Mouse (Mus musculus): ENCODE measurements at regions not wholly inside any gene's neighbourhood (a gene's known extent, or its start where the extent isn't known, plus 50 kb on each side); places are given as distances from the start of the nearest gene placed in this dataset.
"Not testable (repeated sequence)": the region's sequence is repeated elsewhere in the genome, so short reads cannot be mapped to it uniquely, and the experiment has no call there.

DNA sequence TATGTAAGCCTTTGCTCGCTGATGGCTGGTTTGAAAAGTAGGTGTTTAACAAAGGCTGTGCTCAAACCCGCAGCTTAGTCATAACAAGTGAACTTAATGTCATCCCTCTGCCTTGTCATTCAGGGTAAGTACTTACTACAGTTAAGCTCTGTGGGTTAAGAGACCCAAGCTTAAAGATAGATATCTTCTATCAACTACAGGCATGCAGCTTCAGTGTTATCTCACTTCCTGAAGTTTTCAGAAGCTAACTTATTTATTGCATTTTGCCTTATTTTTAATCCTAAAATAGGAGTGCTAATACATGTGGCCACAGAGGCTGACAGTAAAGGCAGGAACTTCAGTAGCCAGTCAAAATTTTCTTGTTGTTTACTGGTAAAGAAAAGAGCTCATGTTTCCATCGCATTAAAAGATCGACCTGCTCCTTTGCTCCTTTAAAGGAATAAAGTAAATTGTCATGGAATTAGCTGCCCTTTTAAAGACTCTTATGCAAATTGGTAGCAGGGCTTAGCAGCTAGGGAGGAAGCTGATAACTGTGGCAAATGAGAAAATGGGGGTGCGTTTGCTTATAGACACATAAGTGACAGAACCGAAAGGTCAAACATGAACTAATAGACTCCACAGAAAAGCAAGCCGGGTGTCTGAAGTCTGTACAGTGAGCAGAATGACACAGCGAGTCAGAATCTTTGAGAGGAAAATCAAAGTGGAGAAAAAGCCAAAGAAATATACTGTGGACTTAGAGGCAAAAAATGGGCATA lies 55.9 kb upstream of the Inpp4b start:
- Histone ChIP-seq H3K4me2 (ENCODE audit: low read depth, severe bottlenecking) (no peak overlapping the region), H3K4me1 (ENCODE audit: control insufficient read depth, insufficient read depth, low read length) (no peaks in the 10 kb centered on the region), H3K4me3 (ENCODE audit: low read depth, low read length) (no peak overlapping the region), H3K36me3 (ENCODE audit: control insufficient read depth, insufficient read depth, low read length) (no peaks in the 10 kb centered on the region), H3K9me3 (ENCODE audit: control insufficient read depth, low read length) (no peaks in the 10 kb centered on the region), H3K27ac (replicated peaks; ENCODE audit: low read depth, low read length) (no peak overlapping the region), H3K27me3 (ENCODE audit: control insufficient read depth, insufficient read depth, low read length) (no peaks in the 10 kb centered on the region), H3K9ac (ENCODE audit: low read length) (no peak overlapping the region)
- ATAC-seq (ENCODE audit: insufficient number of reproducible peaks, low FRiP score, low TSS enrichment, low read depth) (no peak), DNase-seq (ENCODE audit: low spot score) (no peak)
- WGBS: 78% methylated on average over 8 of the region's 8 CpGs

DNA sequence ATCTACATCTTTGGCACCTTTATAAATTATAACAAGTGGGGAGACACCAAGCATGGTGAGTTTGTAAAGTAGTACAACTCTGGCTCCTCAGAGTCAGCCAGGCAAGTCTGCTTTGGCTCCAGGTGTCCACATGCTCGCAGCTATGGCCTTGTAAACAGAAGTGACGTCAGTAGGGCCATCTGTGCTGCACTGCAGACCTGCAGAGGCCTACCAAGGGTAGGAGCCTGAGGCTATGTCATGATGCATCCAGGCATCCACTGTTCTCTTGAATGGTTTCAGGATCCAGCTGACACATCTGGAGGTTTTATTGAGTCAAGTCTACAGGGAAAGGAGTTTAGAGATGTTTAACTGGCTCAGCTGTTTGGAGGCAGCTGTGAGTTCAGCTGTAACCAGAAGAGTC lies 82.3 kb upstream of the Inpp4b start:
- WGBS: 56% methylated on average over 2 of the region's 2 CpGs
- Histone ChIP-seq H3K27ac (replicated peaks; ENCODE audit: low read depth, low read length) (no peak overlapping the region), H3K4me3 (ENCODE audit: low read depth, low read length) (no peak overlapping the region), H3K4me1 (ENCODE audit: control insufficient read depth, insufficient read depth, low read length) (no peaks in the 10 kb centered on the region), H3K27me3 (ENCODE audit: control insufficient read depth, insufficient read depth, low read length) (no peaks in the 10 kb centered on the region), H3K9ac (ENCODE audit: low read length) (no peak overlapping the region), H3K36me3 (ENCODE audit: control insufficient read depth, insufficient read depth, low read length) (no peaks in the 10 kb centered on the region), H3K4me2 (ENCODE audit: low read depth, severe bottlenecking) (no peak overlapping the region), H3K9me3 (ENCODE audit: control insufficient read depth, low read length) (no peaks in the 10 kb centered on the region)
- DNase-seq (ENCODE audit: low spot score) (peak; percentile 46), ATAC-seq (ENCODE audit: insufficient number of reproducible peaks, low FRiP score, low TSS enrichment, low read depth) (peak; percentile 90)

DNA sequence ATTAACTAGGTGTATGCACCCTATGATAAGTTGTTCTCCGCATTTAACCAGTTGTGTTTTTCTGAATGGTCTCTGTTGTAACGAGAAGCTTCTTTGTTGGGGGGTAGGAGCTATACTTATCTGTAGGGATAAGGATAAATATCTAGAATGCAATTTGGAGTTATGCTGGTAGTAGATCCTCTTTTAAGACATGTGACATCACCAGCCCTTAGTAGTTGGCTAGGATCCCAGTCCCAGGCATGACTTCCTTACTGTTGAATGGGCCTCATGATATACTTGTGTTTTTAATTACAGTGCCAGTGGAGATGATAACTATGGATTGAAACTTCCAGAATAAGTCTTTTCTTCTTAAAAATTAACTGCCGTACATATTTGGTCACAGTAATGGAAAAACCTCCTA lies 118.5 kb upstream of the Inpp4b start:
- H3K9ac ChIP-seq (ENCODE audit: low read length): no peak overlapping the region
- no peaks in the 10 kb centered on the region for H3K36me3 ChIP-seq (ENCODE audit: control insufficient read depth, insufficient read depth, low read length)
- H3K4me2 ChIP-seq (ENCODE audit: low read depth, severe bottlenecking): no peak overlapping the region
- DNase-seq (ENCODE audit: low spot score): no peak
- H3K9me3 ChIP-seq (ENCODE audit: control insufficient read depth, low read length): no peaks in the 10 kb centered on the region
- 94% methylated on average over 3 of the region's 3 CpGs for WGBS
- H3K4me1 ChIP-seq (ENCODE audit: control insufficient read depth, insufficient read depth, low read length): no peaks in the 10 kb centered on the region
- ATAC-seq (ENCODE audit: insufficient number of reproducible peaks, low FRiP score, low TSS enrichment, low read depth): no peak
- no peak overlapping the region for H3K4me3 ChIP-seq (ENCODE audit: low read depth, low read length)
- no peak overlapping the region for H3K27ac ChIP-seq (replicated peaks; ENCODE audit: low read depth, low read length)
- no peaks in the 10 kb centered on the region for H3K27me3 ChIP-seq (ENCODE audit: control insufficient read depth, insufficient read depth, low read length)

GRCm38 (mm10) chr8:81187061-81187790 lies 155.1 kb upstream of the Inpp4b start:
- not testable (repeated sequence) for ATAC-seq (ENCODE audit: insufficient number of reproducible peaks, low FRiP score, low TSS enrichment, low read depth); H3K4me3 ChIP-seq (ENCODE audit: low read depth, low read length); H3K9ac ChIP-seq (ENCODE audit: low read length); H3K27me3 ChIP-seq (ENCODE audit: control insufficient read depth, insufficient read depth, low read length); DNase-seq (ENCODE audit: low spot score); H3K27ac ChIP-seq (replicated peaks; ENCODE audit: low read depth, low read length); H3K4me1 ChIP-seq (ENCODE audit: control insufficient read depth, insufficient read depth, low read length); H3K36me3 ChIP-seq (ENCODE audit: control insufficient read depth, insufficient read depth, low read length); H3K9me3 ChIP-seq (ENCODE audit: control insufficient read depth, low read length); H3K4me2 ChIP-seq (ENCODE audit: low read depth, severe bottlenecking)
- WGBS: 81% methylated on average over 11 of the region's 11 CpGs

- no peaks in the 10 kb centered on the region for H3K27me3 ChIP-seq (ENCODE audit: control insufficient read depth, insufficient read depth, low read length)
- no peaks in the 10 kb centered on the region for H3K36me3 ChIP-seq (ENCODE audit: control insufficient read depth, insufficient read depth, low read length)
- H3K4me1 ChIP-seq (ENCODE audit: control insufficient read depth, insufficient read depth, low read length): no peaks in the 10 kb centered on the region
- H3K9ac ChIP-seq (ENCODE audit: low read length): no peak overlapping the region
- H3K27ac ChIP-seq (replicated peaks; ENCODE audit: low read depth, low read length): no peak overlapping the region
- no peaks in the 10 kb centered on the region for H3K9me3 ChIP-seq (ENCODE audit: control insufficient read depth, low read length)
- no peak overlapping the region for H3K4me3 ChIP-seq (ENCODE audit: low read depth, low read length)
- H3K4me2 ChIP-seq (ENCODE audit: low read depth, severe bottlenecking): no peak overlapping the region
- no peak for DNase-seq (ENCODE audit: low spot score)
- WGBS: 48% methylated on average over 1 of the region's 1 CpGs
- ATAC-seq (ENCODE audit: insufficient number of reproducible peaks, low FRiP score, low TSS enrichment, low read depth): no peak
Measured at GRCm38 (mm10) chr8:81175537-81175936, 160.8 kb upstream of the Usp38 start.

GRCm38 (mm10) chr8:81147239-81147638 lies 132.5 kb upstream of the Usp38 start:
- H3K9me3 ChIP-seq (ENCODE audit: control insufficient read depth, low read length): no peaks in the 10 kb centered on the region
- no peak overlapping the region for H3K4me2 ChIP-seq (ENCODE audit: low read depth, severe bottlenecking)
- H3K27me3 ChIP-seq (ENCODE audit: control insufficient read depth, insufficient read depth, low read length): no peaks in the 10 kb centered on the region
- H3K36me3 ChIP-seq (ENCODE audit: control insufficient read depth, insufficient read depth, low read length): no peaks in the 10 kb centered on the region
- DNase-seq (ENCODE audit: low spot score) (no peak), ATAC-seq (ENCODE audit: insufficient number of reproducible peaks, low FRiP score, low TSS enrichment, low read depth) (no peak)
- no peaks in the 10 kb centered on the region for H3K4me1 ChIP-seq (ENCODE audit: control insufficient read depth, insufficient read depth, low read length)
- no peak overlapping the region for H3K4me3 ChIP-seq (ENCODE audit: low read depth, low read length)
- whole genome bisulfite sequencing: 95% methylated on average over 3 of the region's 3 CpGs
- H3K27ac ChIP-seq (replicated peaks; ENCODE audit: low read depth, low read length): no peak overlapping the region
- no peak overlapping the region for H3K9ac ChIP-seq (ENCODE audit: low read length)

- H3K4me3 ChIP-seq (ENCODE audit: low read depth, low read length): no peak overlapping the region
- no peaks in the 10 kb centered on the region for H3K27me3 ChIP-seq (ENCODE audit: control insufficient read depth, insufficient read depth, low read length)
- H3K4me2 ChIP-seq (ENCODE audit: low read depth, severe bottlenecking): no peak overlapping the region
- H3K9me3 ChIP-seq (ENCODE audit: control insufficient read depth, low read length): no peaks in the 10 kb centered on the region
- H3K27ac ChIP-seq (replicated peaks; ENCODE audit: low read depth, low read length): no peak overlapping the region
- no peaks in the 10 kb centered on the region for H3K36me3 ChIP-seq (ENCODE audit: control insufficient read depth, insufficient read depth, low read length)
- 79% methylated on average over 4 of the region's 4 CpGs for WGBS
- H3K4me1 ChIP-seq (ENCODE audit: control insufficient read depth, insufficient read depth, low read length): no peaks in the 10 kb centered on the region
- H3K9ac ChIP-seq (ENCODE audit: low read length): no peak overlapping the region
- ATAC-seq (ENCODE audit: insufficient number of reproducible peaks, low FRiP score, low TSS enrichment, low read depth) (no peak), DNase-seq (ENCODE audit: low spot score) (no peak)
Measured at GRCm38 (mm10) chr8:81106763-81107509, 92.2 kb upstream of the Usp38 start.

DNA sequence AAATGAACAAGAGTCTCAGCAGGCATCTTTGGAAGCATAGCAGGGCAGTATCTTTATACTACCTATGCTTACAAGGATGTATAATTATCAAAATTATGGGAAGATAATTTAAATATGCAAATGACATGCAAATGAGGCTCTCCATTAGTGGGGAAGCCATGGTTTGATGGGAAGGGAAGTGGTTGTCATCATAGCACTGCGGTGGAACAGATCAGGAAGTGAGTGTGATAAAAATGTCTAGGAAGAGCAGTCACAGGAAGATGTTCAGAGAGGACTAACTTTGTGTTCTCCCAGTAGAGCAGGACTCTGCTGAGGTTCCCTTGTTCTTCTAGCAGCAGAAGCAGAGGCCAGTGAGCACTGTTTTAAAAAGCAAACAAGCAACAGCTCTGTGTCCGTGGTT lies 84.2 kb upstream of the Usp38 start:
- Histone ChIP-seq H3K27ac (replicated peaks; ENCODE audit: low read depth, low read length) (no peak overlapping the region), H3K27me3 (ENCODE audit: control insufficient read depth, insufficient read depth, low read length) (no peaks in the 10 kb centered on the region), H3K9me3 (ENCODE audit: control insufficient read depth, low read length) (no peaks in the 10 kb centered on the region), H3K4me3 (ENCODE audit: low read depth, low read length) (no peak overlapping the region), H3K4me1 (ENCODE audit: control insufficient read depth, insufficient read depth, low read length) (no peaks in the 10 kb centered on the region), H3K36me3 (ENCODE audit: control insufficient read depth, insufficient read depth, low read length) (no peaks in the 10 kb centered on the region), H3K4me2 (ENCODE audit: low read depth, severe bottlenecking) (no peak overlapping the region), H3K9ac (ENCODE audit: low read length) (no peak overlapping the region)
- 85% methylated on average over 2 of the region's 2 CpGs for whole genome bisulfite sequencing
- ATAC-seq (ENCODE audit: insufficient number of reproducible peaks, low FRiP score, low TSS enrichment, low read depth): no peak
- no peak for DNase-seq (ENCODE audit: low spot score)

Measured in limb, embryonic 11.5 days (tissue).